Mouse (Mus musculus): ENCODE measurements around the gene Tle4. TPM values are rescaled to one million over a fixed set of nuclear protein-coding genes. Genes with fewer than 3 reads are reported as not detected.

The Tle4 gene
- polyA plus RNA-seq, 1 experiment: 10.4 TPM

DNA sequence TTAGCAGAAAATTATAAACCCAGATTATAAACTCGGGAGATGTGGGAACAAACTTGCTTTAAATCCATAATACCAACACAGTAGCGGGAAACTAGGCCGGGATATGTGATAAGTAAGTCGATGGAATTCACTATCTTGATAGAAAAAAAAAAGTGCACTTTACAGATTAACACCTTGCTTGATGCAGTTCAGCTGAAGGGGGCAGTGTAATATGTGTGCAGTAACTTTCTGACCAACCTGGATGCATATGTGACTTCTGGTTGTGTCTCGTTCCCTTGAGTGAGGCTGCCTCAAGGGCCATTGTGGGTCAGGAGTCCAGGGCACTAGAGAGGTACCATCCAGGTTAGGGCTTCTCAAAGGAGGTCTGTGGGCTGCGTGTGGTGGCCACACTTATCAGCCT is 172.7 kb downstream of the Tle4 start:
- no peak for DNase-seq
- Histone ChIP-seq H3K27me3 (replicated peaks; ENCODE audit: control insufficient read depth, insufficient read depth, low read length) (no peaks in the 10 kb centered on the region), H3K4me1 (ENCODE audit: control insufficient read depth, insufficient read depth, low read length) (no peaks in the 10 kb centered on the region), H3K36me3 (ENCODE audit: control insufficient read depth, insufficient read depth, low read length) (no peaks in the 10 kb centered on the region), H3K4me3 (ENCODE audit: insufficient read depth, low read depth, low read length) (no peak overlapping the region), H3K27ac (ENCODE audit: insufficient read depth, low read depth, low read length) (no peak overlapping the region)
- 66% methylated on average over 6 of the region's 6 CpGs for WGBS
- TF ChIP-seq POLR2A (IDR thresholded peaks at IDR 0.05; ENCODE audit: low read depth, low read length) (no peak), CTCF (conservative IDR thresholded peaks at IDR 0.05; ENCODE audit: insufficient read depth, insufficient read length, low read depth, low read length) (no peak)

DNA sequence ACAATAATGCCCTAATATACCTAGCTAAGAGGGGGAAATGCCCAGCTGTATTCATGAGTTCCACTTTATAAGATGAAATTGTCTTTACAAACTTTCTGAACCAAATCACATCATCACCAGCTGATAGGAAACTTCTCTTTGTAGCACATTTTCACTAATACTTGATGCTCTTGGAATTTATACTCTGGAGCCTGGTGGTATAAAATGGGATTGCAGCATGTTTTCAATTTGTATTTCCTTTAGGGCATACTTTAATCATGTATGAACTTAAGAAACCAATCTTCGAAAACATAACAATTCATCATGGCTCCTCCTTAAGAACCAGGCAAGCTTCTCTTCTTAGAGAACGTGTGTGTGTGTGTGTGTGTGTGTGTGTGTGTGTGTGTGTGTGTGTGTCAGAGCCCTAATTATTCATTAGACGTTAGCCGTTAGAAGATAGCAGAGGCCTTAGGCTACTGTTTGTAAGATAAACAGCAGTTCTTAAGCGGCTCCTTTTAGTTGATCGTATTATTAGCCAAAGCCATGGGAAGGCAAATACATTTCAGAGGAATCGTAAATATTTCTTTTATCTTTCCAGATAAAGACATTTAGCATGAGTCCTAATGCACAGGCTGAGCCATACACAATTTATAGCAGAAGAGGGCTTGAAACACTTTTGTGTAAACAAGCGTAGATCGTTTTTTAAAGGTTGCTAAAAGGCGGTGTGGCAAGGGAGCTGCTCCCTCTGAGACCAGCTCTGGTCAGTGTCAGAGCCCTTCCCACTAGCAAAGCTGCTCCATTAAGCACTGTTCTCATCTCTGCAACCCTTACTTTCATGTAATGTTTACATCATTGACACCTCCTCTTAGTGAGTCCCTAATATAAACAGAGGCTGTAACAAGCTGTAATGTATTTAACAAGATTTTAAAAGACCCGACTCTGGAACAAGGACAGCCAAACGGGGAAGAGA is 173.6 kb downstream of the Tle4 start:
- H3K27me3 ChIP-seq (replicated peaks; ENCODE audit: control insufficient read depth, insufficient read depth, low read length): no peaks in the 10 kb centered on the region
- TF ChIP-seq POLR2A (IDR thresholded peaks at IDR 0.05; ENCODE audit: low read depth, low read length) (no peak), CTCF (conservative IDR thresholded peaks at IDR 0.05; ENCODE audit: insufficient read depth, insufficient read length, low read depth, low read length) (no peak)
- no peaks in the 10 kb centered on the region for H3K4me1 ChIP-seq (ENCODE audit: control insufficient read depth, insufficient read depth, low read length)
- H3K27ac ChIP-seq (ENCODE audit: insufficient read depth, low read depth, low read length): no peak overlapping the region
- no peaks in the 10 kb centered on the region for H3K36me3 ChIP-seq (ENCODE audit: control insufficient read depth, insufficient read depth, low read length)
- no peak overlapping the region for H3K4me3 ChIP-seq (ENCODE audit: insufficient read depth, low read depth, low read length)
- 54% methylated on average over 12 of the region's 12 CpGs for WGBS
- DNase-seq: no peak

DNA sequence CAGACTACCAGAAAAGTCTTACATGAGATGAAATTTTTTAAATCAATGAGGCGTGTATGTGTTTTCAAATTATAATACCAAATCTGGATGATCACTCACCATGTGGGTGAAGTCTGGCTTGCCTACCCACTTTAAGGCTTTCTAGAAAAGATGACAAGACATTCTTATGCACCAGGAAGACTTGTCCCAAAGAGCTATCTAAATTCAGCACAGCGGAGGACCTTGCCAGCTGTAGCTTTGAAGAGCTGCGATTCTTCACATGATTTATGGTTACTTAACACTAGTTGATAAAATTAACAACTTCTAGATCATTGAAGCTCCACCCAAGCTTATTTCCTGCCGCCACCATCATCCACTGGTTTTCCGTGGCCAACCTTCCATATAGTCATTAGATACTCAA is 176.2 kb downstream of the Tle4 start:
- Histone ChIP-seq H3K4me1 (ENCODE audit: control insufficient read depth, insufficient read depth, low read length) (no peaks in the 10 kb centered on the region), H3K27ac (ENCODE audit: insufficient read depth, low read depth, low read length) (no peak overlapping the region), H3K36me3 (ENCODE audit: control insufficient read depth, insufficient read depth, low read length) (no peaks in the 10 kb centered on the region), H3K4me3 (ENCODE audit: insufficient read depth, low read depth, low read length) (no peak overlapping the region), H3K27me3 (replicated peaks; ENCODE audit: control insufficient read depth, insufficient read depth, low read length) (no peaks in the 10 kb centered on the region)
- DNase-seq: no peak
- TF ChIP-seq POLR2A (IDR thresholded peaks at IDR 0.05; ENCODE audit: low read depth, low read length) (no peak), CTCF (conservative IDR thresholded peaks at IDR 0.05; ENCODE audit: insufficient read depth, insufficient read length, low read depth, low read length) (no peak)
- 76% methylated on average over 5 of the region's 5 CpGs for WGBS

DNA sequence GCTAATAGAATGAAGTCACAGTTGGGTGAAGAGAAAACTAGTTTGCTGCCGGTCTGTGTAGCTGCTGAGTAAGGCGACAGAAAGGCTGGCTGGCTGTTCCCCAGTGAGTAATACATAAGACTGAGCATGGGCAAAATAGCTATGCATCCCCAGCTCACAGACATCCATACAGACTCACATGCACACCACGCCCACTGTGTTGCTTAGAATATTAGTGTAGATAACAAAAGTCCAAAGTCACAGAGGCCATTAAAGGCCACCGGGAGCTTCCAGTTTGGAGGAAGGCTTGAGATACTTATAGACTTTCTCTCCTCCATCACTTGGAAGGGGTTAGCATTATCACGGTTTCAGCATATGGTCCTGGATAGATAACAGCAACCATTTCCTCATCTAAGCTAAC is 178.0 kb downstream of the Tle4 start:
- TF ChIP-seq POLR2A (IDR thresholded peaks at IDR 0.05; ENCODE audit: low read depth, low read length) (no peak), CTCF (conservative IDR thresholded peaks at IDR 0.05; ENCODE audit: insufficient read depth, insufficient read length, low read depth, low read length) (no peak)
- Histone ChIP-seq H3K4me3 (ENCODE audit: insufficient read depth, low read depth, low read length) (no peak overlapping the region), H3K36me3 (ENCODE audit: control insufficient read depth, insufficient read depth, low read length) (no peaks in the 10 kb centered on the region), H3K27me3 (replicated peaks; ENCODE audit: control insufficient read depth, insufficient read depth, low read length) (no peaks in the 10 kb centered on the region), H3K4me1 (ENCODE audit: control insufficient read depth, insufficient read depth, low read length) (no peaks in the 10 kb centered on the region), H3K27ac (ENCODE audit: insufficient read depth, low read depth, low read length) (no peak overlapping the region)
- WGBS: 88% methylated on average over 5 of the region's 5 CpGs
- no peak for DNase-seq

DNA sequence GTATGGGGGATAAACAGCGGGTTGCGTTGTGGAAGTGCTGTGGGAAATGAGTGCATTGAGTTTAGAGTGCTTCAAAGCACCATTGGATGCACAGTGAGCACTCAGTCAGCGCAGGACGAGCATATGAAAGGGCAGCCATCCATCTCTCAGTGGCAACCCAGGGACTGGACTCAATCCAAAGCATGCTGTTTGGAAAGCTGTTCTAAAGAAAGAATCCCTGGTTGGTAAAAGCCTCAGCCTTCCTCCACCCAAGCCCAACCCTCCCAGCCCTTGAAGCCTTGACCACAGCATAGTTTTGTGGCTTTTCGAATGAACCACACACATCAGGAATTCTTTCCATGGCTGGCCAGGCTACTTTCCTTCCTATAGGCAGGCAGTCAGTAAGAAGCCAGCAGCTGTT is 181.0 kb downstream of the Tle4 start:
- TF ChIP-seq POLR2A (IDR thresholded peaks at IDR 0.05; ENCODE audit: low read depth, low read length) (no peak), CTCF (conservative IDR thresholded peaks at IDR 0.05; ENCODE audit: insufficient read depth, insufficient read length, low read depth, low read length) (no peak)
- Histone ChIP-seq H3K27ac (ENCODE audit: insufficient read depth, low read depth, low read length) (no peak overlapping the region), H3K4me3 (ENCODE audit: insufficient read depth, low read depth, low read length) (no peak overlapping the region), H3K36me3 (ENCODE audit: control insufficient read depth, insufficient read depth, low read length) (no peaks in the 10 kb centered on the region), H3K27me3 (replicated peaks; ENCODE audit: control insufficient read depth, insufficient read depth, low read length) (no peaks in the 10 kb centered on the region), H3K4me1 (ENCODE audit: control insufficient read depth, insufficient read depth, low read length) (no peaks in the 10 kb centered on the region)
- DNase-seq: no peak
- 73% methylated on average over 5 of the region's 5 CpGs for WGBS

DNA sequence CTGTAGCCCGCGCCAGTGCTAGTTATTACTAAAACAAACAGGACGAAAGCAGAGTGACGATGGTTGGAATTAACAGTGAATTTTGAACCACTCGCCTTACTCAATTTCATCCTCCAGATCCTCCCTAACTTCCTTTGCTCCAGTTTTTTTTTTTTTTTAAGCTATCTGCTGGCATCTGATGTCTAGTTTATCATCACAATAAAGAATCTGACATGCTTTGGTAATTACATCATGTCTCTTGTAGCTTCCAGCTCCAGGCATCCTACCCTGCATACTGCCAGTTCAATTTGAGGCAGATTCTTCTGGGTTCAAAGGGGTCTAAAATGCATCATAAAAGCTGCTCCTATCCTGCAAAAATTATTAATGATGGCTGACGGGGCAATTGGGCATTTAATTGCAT is 181.9 kb downstream of the Tle4 start:
- no peaks in the 10 kb centered on the region for H3K36me3 ChIP-seq (ENCODE audit: control insufficient read depth, insufficient read depth, low read length)
- no peaks in the 10 kb centered on the region for H3K27me3 ChIP-seq (replicated peaks; ENCODE audit: control insufficient read depth, insufficient read depth, low read length)
- no peaks in the 10 kb centered on the region for H3K4me1 ChIP-seq (ENCODE audit: control insufficient read depth, insufficient read depth, low read length)
- no peak for TF ChIP-seq POLR2A (IDR thresholded peaks at IDR 0.05; ENCODE audit: low read depth, low read length)
- no peak for TF ChIP-seq CTCF (conservative IDR thresholded peaks at IDR 0.05; ENCODE audit: insufficient read depth, insufficient read length, low read depth, low read length)
- 72% methylated on average over 6 of the region's 6 CpGs for WGBS
- no peak for DNase-seq
- no peak overlapping the region for H3K27ac ChIP-seq (ENCODE audit: insufficient read depth, low read depth, low read length)
- H3K4me3 ChIP-seq (ENCODE audit: insufficient read depth, low read depth, low read length): no peak overlapping the region

DNA sequence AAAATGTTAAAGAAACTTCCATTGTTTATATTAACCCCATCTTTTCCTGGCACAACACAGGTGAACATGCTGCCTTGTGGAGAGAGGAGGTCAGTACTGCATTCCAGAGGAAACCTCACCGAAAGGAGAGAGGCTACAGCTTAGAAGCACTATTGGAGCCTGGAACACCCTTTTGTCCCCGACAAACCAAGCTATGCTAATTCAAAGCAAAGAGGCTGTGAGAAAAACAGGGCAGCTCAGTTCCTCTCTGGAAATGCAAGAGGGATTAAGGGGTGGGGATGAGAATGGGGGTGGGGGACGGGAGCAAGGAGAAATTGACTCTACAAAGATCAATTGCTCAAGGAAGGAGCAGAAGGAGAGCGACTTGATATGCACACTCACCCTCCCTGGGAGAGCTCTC is 182.9 kb downstream of the Tle4 start:
- no peak for DNase-seq
- H3K4me3 ChIP-seq (ENCODE audit: insufficient read depth, low read depth, low read length): no peak overlapping the region
- no peaks in the 10 kb centered on the region for H3K36me3 ChIP-seq (ENCODE audit: control insufficient read depth, insufficient read depth, low read length)
- WGBS: 49% methylated on average over 4 of the region's 4 CpGs
- no peaks in the 10 kb centered on the region for H3K27me3 ChIP-seq (replicated peaks; ENCODE audit: control insufficient read depth, insufficient read depth, low read length)
- no peak overlapping the region for H3K27ac ChIP-seq (ENCODE audit: insufficient read depth, low read depth, low read length)
- H3K4me1 ChIP-seq (ENCODE audit: control insufficient read depth, insufficient read depth, low read length): no peaks in the 10 kb centered on the region
- TF ChIP-seq CTCF (conservative IDR thresholded peaks at IDR 0.05; ENCODE audit: insufficient read depth, insufficient read length, low read depth, low read length): no peak
- TF ChIP-seq POLR2A (IDR thresholded peaks at IDR 0.05; ENCODE audit: low read depth, low read length): no peak

Measured in kidney, adult 2 months (tissue).